Comparison of ENCODE assay signal across 9 mouse cellular contexts in the genomic region with DNA sequence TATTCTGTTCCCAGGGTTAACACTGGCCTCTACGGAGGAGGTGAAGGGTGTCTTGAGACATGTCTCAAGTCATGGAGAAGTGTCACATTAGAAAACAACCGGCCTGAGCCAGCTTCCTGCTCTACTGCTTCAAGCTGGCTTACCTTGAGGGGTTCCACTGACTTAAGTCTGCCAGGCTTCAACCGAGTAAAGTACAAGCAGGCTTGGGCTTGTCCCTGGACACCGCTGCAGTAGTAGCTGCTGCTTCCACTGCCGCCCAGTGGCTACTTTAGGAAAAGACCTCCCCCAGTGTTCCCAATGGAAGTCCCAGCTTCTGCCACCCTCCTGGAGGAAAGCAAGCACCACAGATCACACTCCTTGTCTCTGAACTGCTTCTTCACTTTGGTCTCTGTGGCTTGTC. TPM values are rescaled to one million over a fixed set of nuclear protein-coding genes. Genes with fewer than 3 reads are reported as not detected.
DNase-seq lines count a peak whose midpoint lies in the region; ATAC-seq lines count a peak whose summit lies in the region.
"Had no signal": no experiment of that assay in that cellular context is flagged by ENCODE, and none has a peak within 500 bp of the region (broad histone marks: within the 10 kb centered on the region; RNA-seq: fewer than 3 reads in every experiment).

No protein-coding gene starts in this region.

- 22% methylated on average over 5 of the region's 5 CpGs for WGBS in heart, embryonic 12.5 days
- WGBS in intestine, embryonic 14.5 days: 23% methylated on average over 5 of the region's 5 CpGs

- DNase-seq in heart, adult 18-20 months: peak; percentile 1 to 26
- DNase-seq in ES-CJ7 (ENCODE audit: low read depth, low spot score): peak; percentile 29
- peak; percentile 24 for DNase-seq in embryo, embryonic 9.5 days (ENCODE audit: extremely low spot score)
- peak; percentile 56 for DNase-seq in intestine, embryonic 14.5 days (ENCODE audit: low spot score)
- DNase-seq in left cerebral cortex, postnatal 25 days (ENCODE audit: low spot score in 2 of 2): peak; percentile 35 to 74
- DNase-seq in right cerebral cortex, adult 2 months (ENCODE audit: low spot score in 2 of 2): peak; percentile 45 to 61

- intact Hi-C loops in left cerebral cortex, postnatal 25 days (cut with DNase I): no loop called here

- H3K4me2 ChIP-seq in heart, embryonic 12.5 days: no peak overlapping the region
- no peak overlapping the region for H3K4me2 ChIP-seq in intestine, embryonic 14.5 days (ENCODE audit: low read length)

- no peaks in the 10 kb centered on the region for H3K36me3 ChIP-seq in heart, embryonic 12.5 days
- no peaks in the 10 kb centered on the region for H3K36me3 ChIP-seq in intestine, embryonic 14.5 days (ENCODE audit: control insufficient read depth, insufficient read depth, low read length)

- H3K27ac ChIP-seq in heart, embryonic 12.5 days (ENCODE audit: poor library complexity, severe bottlenecking): no peak overlapping the region
- no peak overlapping the region for H3K27ac ChIP-seq in intestine, embryonic 14.5 days (ENCODE audit: low read depth)

- no peak overlapping the region for H3K9ac ChIP-seq in heart, embryonic 12.5 days
- H3K9ac ChIP-seq in intestine, embryonic 14.5 days (ENCODE audit: low read length): no peak overlapping the region

- H3K27me3 ChIP-seq in heart, embryonic 12.5 days (replicated peaks): peaks cover 9% of the 10 kb centered on the region
- peaks cover 9% of the 10 kb centered on the region; the same call in 1 of the 2 replicates for H3K27me3 ChIP-seq in intestine, embryonic 14.5 days (replicated peaks; ENCODE audit: control insufficient read depth, insufficient read depth, low read length)

- H3K9me3 ChIP-seq in heart, embryonic 12.5 days (replicated peaks): no peaks in the 10 kb centered on the region
- no peaks in the 10 kb centered on the region for H3K9me3 ChIP-seq in intestine, embryonic 14.5 days (ENCODE audit: control insufficient read depth, low read length)

- no peaks in the 10 kb centered on the region for H3K4me1 ChIP-seq in heart, embryonic 12.5 days (replicated peaks)
- H3K4me1 ChIP-seq in intestine, embryonic 14.5 days (replicated peaks; ENCODE audit: control insufficient read depth, insufficient read depth, low read length): no peaks in the 10 kb centered on the region

- no peak for ATAC-seq in heart, embryonic 12.5 days (ENCODE audit: insufficient number of reproducible peaks, low FRiP score)
- no peak for ATAC-seq in intestine, embryonic 14.5 days (replicated peaks; ENCODE audit: low FRiP score, low TSS enrichment, low read depth)
- no peak for ATAC-seq in monocyte, adult 5-6 weeks (replicated peaks; ENCODE audit: insufficient number of reproducible peaks, low FRiP score, low TSS enrichment, poor library complexity, severe bottlenecking)

- H3K4me3 ChIP-seq in heart, embryonic 12.5 days: no peak overlapping the region
- no peak overlapping the region for H3K4me3 ChIP-seq in intestine, embryonic 14.5 days (ENCODE audit: low read depth, low read length)

RNA-seq across cellular contexts. Expression of gene P2ry4, which starts 2.8 kb away (rescaled TPM):
- not detected for total RNA-seq in heart, adult 18-20 months (2021)
- polyA plus RNA-seq in heart, embryonic 12.5 days (2016; fragmentation: Nextera tagmentation; extraction: Ambion mirVana): not detected in 2 replicates
- polyA plus RNA-seq in intestine, embryonic 14.5 days (2014; fragmentation: Nextera tagmentation; extraction: Ambion mirVana): 0.08 TPM in 1 of 2 replicates, not detected in the other
- total RNA-seq in left cerebral cortex, postnatal 25 days (2021): not detected
- not detected in 3 replicates for total RNA-seq in monocyte, adult 5-6 weeks (2017)

RNA-seq across cellular contexts. Expression of gene Arr3, which starts 7.9 kb away (rescaled TPM):
- not detected for total RNA-seq in heart, adult 18-20 months (2021)
- 1.7 and 1.8 TPM in 2 replicates for polyA plus RNA-seq in heart, embryonic 12.5 days (2016; fragmentation: Nextera tagmentation; extraction: Ambion mirVana)
- polyA plus RNA-seq in intestine, embryonic 14.5 days (2014; fragmentation: Nextera tagmentation; extraction: Ambion mirVana): 0.32 TPM in 1 of 2 replicates, not detected in the other
- total RNA-seq in left cerebral cortex, postnatal 25 days (2021): 1 to 10 TPM; 1.3 to 2.3 TPM
- total RNA-seq in monocyte, adult 5-6 weeks (2017): not detected in 3 replicates
- polyA plus RNA-seq: large intestine, adult 2 months had no signal

RNA-seq across cellular contexts. Expression of gene Awat1, which starts 25.4 kb away (rescaled TPM):
- not detected for total RNA-seq in heart, adult 18-20 months (2021)
- polyA plus RNA-seq in heart, embryonic 12.5 days (2016; fragmentation: Nextera tagmentation; extraction: Ambion mirVana): not detected in 2 replicates
- not detected in 2 replicates for polyA plus RNA-seq in intestine, embryonic 14.5 days (2014; fragmentation: Nextera tagmentation; extraction: Ambion mirVana)
- total RNA-seq in left cerebral cortex, postnatal 25 days (2021): not detected
- total RNA-seq in monocyte, adult 5-6 weeks (2017): not detected in 3 replicates
- polyA plus RNA-seq: large intestine, adult 2 months had no signal

RNA-seq across cellular contexts. Expression of gene Kif4, which starts 28.1 kb away (rescaled TPM):
- total RNA-seq in heart, adult 18-20 months (2021): under 1 TPM; 0.31 to 0.35 TPM
- polyA plus RNA-seq in heart, embryonic 12.5 days (2016; fragmentation: Nextera tagmentation; extraction: Ambion mirVana): 30.2 and 30.3 TPM in 2 replicates
- 28.8 and 33.6 TPM in 2 replicates for polyA plus RNA-seq in intestine, embryonic 14.5 days (2014; fragmentation: Nextera tagmentation; extraction: Ambion mirVana)
- total RNA-seq in left cerebral cortex, postnatal 25 days (2021): under 1 TPM; 0.66 to 0.98 TPM
- 0.57 to 0.87 TPM in 2 of 3 replicates, not detected in the other for total RNA-seq in monocyte, adult 5-6 weeks (2017)

RNA-seq across cellular contexts. Expression of gene Pdzd11, which starts 28.9 kb away (rescaled TPM):
- 10 to 100 TPM; 21.3 to 23.5 TPM for total RNA-seq in heart, adult 18-20 months (2021)
- polyA plus RNA-seq in heart, embryonic 12.5 days (2016; fragmentation: Nextera tagmentation; extraction: Ambion mirVana): 90.1 and 92.0 TPM in 2 replicates
- polyA plus RNA-seq in intestine, embryonic 14.5 days (2014; fragmentation: Nextera tagmentation; extraction: Ambion mirVana): 80.6 and 88.0 TPM in 2 replicates
- total RNA-seq in left cerebral cortex, postnatal 25 days (2021): 10 to 100 TPM; 44.4 to 51.7 TPM
- total RNA-seq in monocyte, adult 5-6 weeks (2017): 7.1 to 18.0 TPM (median 17.5 TPM) in 3 replicates
